Mouse (Mus musculus) embryo, embryonic 11.5 days (tissue): ENCODE data around the gene Ldb1.

Experiments used
- DNase-seq: peaks from one replicate; pipeline ENCODE4 v3.0.0-alpha.2; 2012; ENCODE audit warnings: low read depth, low spot score

The Ldb1 gene

GRCm38 (mm10) chr19:46044993-46045695 lies at the start of gene Ldb1:
Gene Ldb1, minus strand, starts transcription at chr19:46045214.
- DNase-seq = peak; percentile 78

- no peak for DNase-seq
These were observed 49.1 kb upstream of the Ldb1 start for GRCm38 (mm10) chr19:46094144-46094543.

GRCm38 (mm10) chr19:46091641-46092040 lies 46.6 kb upstream of the Ldb1 start:
- no peak for DNase-seq

- DNase-seq = no peak
These were observed 42.9 kb upstream of the Ldb1 start for GRCm38 (mm10) chr19:46087871-46088270.

- DNase-seq = peak; percentile 29
These were observed 41.3 kb upstream of the Ldb1 start for GRCm38 (mm10) chr19:46086337-46086736.

GRCm38 (mm10) chr19:46085185-46085584 lies 40.2 kb upstream of the Ldb1 start:
- DNase-seq = no peak

- DNase-seq = no peak
These were observed 33.5 kb upstream of the Ldb1 start for GRCm38 (mm10) chr19:46078535-46078934.

GRCm38 (mm10) chr19:46075616-46076607 lies 30.9 kb upstream of the Ldb1 start, which contains the start of gene Nolc1:
Gene Nolc1, plus strand, starts transcription at chr19:46075863.
- DNase-seq = peak; percentile 99

- DNase-seq = no peak
These were observed 29.3 kb upstream of the Ldb1 start for GRCm38 (mm10) chr19:46074266-46074665.

GRCm38 (mm10) chr19:46073285-46073684 lies 28.3 kb upstream of the Ldb1 start:
- DNase-seq = no peak

- DNase-seq = no peak
These were observed 23.0 kb upstream of the Ldb1 start for GRCm38 (mm10) chr19:46068054-46068453.

- no peak for DNase-seq
These were observed 15.8 kb upstream of the Ldb1 start for GRCm38 (mm10) chr19:46060845-46061244.

GRCm38 (mm10) chr19:46058466-46058865 lies 13.5 kb upstream of the Ldb1 start:
- DNase-seq = no peak

GRCm38 (mm10) chr19:46056947-46057607 lies 12.1 kb upstream of the Ldb1 start:
- DNase-seq = peak; percentile 75

- DNase-seq = peak; percentile 91
These were observed 11.5 kb upstream of the Ldb1 start for GRCm38 (mm10) chr19:46056388-46056946.

- DNase-seq = no peak
These were observed 10.9 kb upstream of the Ldb1 start for GRCm38 (mm10) chr19:46055752-46056387.

- no peak for DNase-seq
These were observed 5.4 kb upstream of the Ldb1 start for GRCm38 (mm10) chr19:46050462-46050861.

- no peak for DNase-seq
These were observed 4.1 kb upstream of the Ldb1 start for GRCm38 (mm10) chr19:46049129-46049528.

GRCm38 (mm10) chr19:46047426-46047825 lies 2.4 kb upstream of the Ldb1 start:
- DNase-seq = no peak

GRCm38 (mm10) chr19:46046621-46047025 lies 1.6 kb upstream of the Ldb1 start:
- no peak for DNase-seq

GRCm38 (mm10) chr19:46045696-46046311 lies 790 bp upstream of the Ldb1 start:
- peak; percentile 40 for DNase-seq
